Mouse (Mus musculus) heart, postnatal 10 days (tissue): ENCODE results near the gene Tsku. TPM values are rescaled to one million over a fixed set of nuclear protein-coding genes. Genes with fewer than 3 reads are reported as not detected.

Experiments
- DNase-seq, 2 experiments: peaks; one replicate each; pipeline ENCODE4 v3.0.0; 2021
- intact Hi-C: fragments of 180-260 bp; cut with DNase I; formaldehyde crosslinking; loops from one replicate; pipeline ENCODE4 v1.15.1; 2025
- total RNA-seq, 2 experiments: library from RNA; stranded (reverse); gene quantifications; 2 replicates each; pipeline ENCODE4 v1.2.3; 2021

Tsku gene
- total RNA-seq, 2 experiments from 2014 or later: 6.5 TPM

GRCm38 (mm10) chr7:98359951-98360620, 1.0 kb downstream of the Tsku start:
- intact Hi-C loops: no loop called here
- DNase-seq: peak; percentile 64 to 67

- intact Hi-C loops: no loop called here
- no peak for DNase-seq
Measured at GRCm38 (mm10) chr7:98358016-98358415, 3.1 kb downstream of the Tsku start.

GRCm38 (mm10) chr7:98357324-98357723, 3.8 kb downstream of the Tsku start:
- DNase-seq: no peak
- intact Hi-C loops: no loop called here

GRCm38 (mm10) chr7:98354921-98355310, 6.2 kb downstream of the Tsku start:
- DNase-seq: no peak
- intact Hi-C loops: no loop called here

GRCm38 (mm10) chr7:98354160-98354920, 6.8 kb downstream of the Tsku start:
- DNase-seq: no peak
- intact Hi-C loops: no loop called here

GRCm38 (mm10) chr7:98353616-98354015, 7.5 kb downstream of the Tsku start:
- DNase-seq: no peak
- intact Hi-C loops: no loop called here

- DNase-seq: no peak
- intact Hi-C loops: no loop called here
Measured at GRCm38 (mm10) chr7:98351523-98351922, 9.6 kb downstream of the Tsku start.

- intact Hi-C loops: loop anchor here (1.0 kb wide), 2 partner anchors 80 to 97 kb away; no protein-coding TSS in a partner anchor
- no peak for DNase-seq
Measured at GRCm38 (mm10) chr7:98349821-98350220, 11.3 kb downstream of the Tsku start.

GRCm38 (mm10) chr7:98349096-98349495, 12.0 kb downstream of the Tsku start:
- peak; percentile 84 to 93 for DNase-seq
- intact Hi-C loops: loop anchor here (1.0 kb wide), 2 partner anchors 81 to 98 kb away; no protein-coding TSS in a partner anchor

- intact Hi-C loops: no loop called here
- peak; percentile 66 to 83 for DNase-seq
Measured at GRCm38 (mm10) chr7:98348043-98348442, 13.1 kb downstream of the Tsku start.

- no peak for DNase-seq
- intact Hi-C loops: no loop called here
Measured at GRCm38 (mm10) chr7:98347471-98347870, 13.7 kb downstream of the Tsku start.

- DNase-seq: peak in 1 of 2 experiments; percentile 43
- intact Hi-C loops: no loop called here
Measured at GRCm38 (mm10) chr7:98345036-98345435, 16.1 kb downstream of the Tsku start.

- intact Hi-C loops: loop anchor here (5.0 kb wide), 2 partner anchors 37 to 152 kb away; no protein-coding TSS in a partner anchor
Measured at GRCm38 (mm10) chr7:98344361-98344760, 16.8 kb downstream of the Tsku start.

GRCm38 (mm10) chr7:98342249-98342648, 18.9 kb downstream of the Tsku start:
- intact Hi-C loops: loop anchor here (5.0 kb wide), 2 partner anchors 35 to 150 kb away; no protein-coding TSS in a partner anchor
- no peak for DNase-seq

More at GRCm38 (mm10) chr7:98344361-98344760, 16.8 kb downstream of the Tsku start:
- peak; percentile 53 to 71 for DNase-seq

- DNase-seq: peak; percentile 90 to 93
- intact Hi-C loops: loop anchor here (1.0 to 5.0 kb wide), 5 partner anchors 19 to 187 kb away; no protein-coding TSS in a partner anchor
Measured at GRCm38 (mm10) chr7:98341475-98341874, 19.7 kb downstream of the Tsku start.

- DNase-seq: no peak
- intact Hi-C loops: loop anchor here (2.0 to 5.0 kb wide), 3 partner anchors 18 to 148 kb away; no protein-coding TSS in a partner anchor
Measured at GRCm38 (mm10) chr7:98340343-98340742, 20.8 kb downstream of the Tsku start.

- intact Hi-C loops: no loop called here
- no peak for DNase-seq
Measured at GRCm38 (mm10) chr7:98333987-98334386, 27.1 kb downstream of the Tsku start.

- intact Hi-C loops: no loop called here
- DNase-seq: no peak
Measured at GRCm38 (mm10) chr7:98333507-98333906, 27.6 kb downstream of the Tsku start.

- no peak for DNase-seq
- intact Hi-C loops: no loop called here
Measured at GRCm38 (mm10) chr7:98332678-98333397, 28.3 kb downstream of the Tsku start.

- no peak for DNase-seq
- intact Hi-C loops: no loop called here
Measured at GRCm38 (mm10) chr7:98331932-98332331, 29.2 kb downstream of the Tsku start.
